Mouse (Mus musculus): ENCODE data around the gene Sparc.

GRCm38 (mm10) chr11:55419678-55420307, 3.2 kb downstream of the Sparc start:
- TF ChIP-seq CTCF (IDR thresholded peaks at IDR 0.05; ENCODE audit: low read depth, low read length) = no peak
- no peak for TF ChIP-seq POLR2A (IDR thresholded peaks at IDR 0.05; ENCODE audit: borderline replicate concordance, low read depth, low read length)

Measured in bone marrow macrophage, adult 2 months (primary cell).